Mouse (Mus musculus): ENCODE measurements around the gene Ncapd2. TPM values are rescaled to one million over a fixed set of nuclear protein-coding genes. Genes with fewer than 3 reads are reported as not detected.

Gene Ncapd2
- polyA plus RNA-seq, 1 experiment from 2014 or later = 142 TPM

GRCm38 (mm10) chr6:125210436-125210835 lies 18.9 kb upstream of the Ncapd2 start:
- Histone ChIP-seq H3K4me1 (no peaks in the 10 kb centered on the region), H3K9me3 (replicated peaks) (no peaks in the 10 kb centered on the region), H3K27me3 (peaks cover 17% of the 10 kb centered on the region), H3K27ac (no peak overlapping the region), H3K9ac (no peak overlapping the region), H3K4me2 (replicated peaks) (no peak overlapping the region), H3K4me3 (no peak overlapping the region), H3K36me3 (no peaks in the 10 kb centered on the region)
- WGBS = 80% methylated on average over 1 of the region's 1 CpGs
- ATAC-seq (ENCODE audit: low FRiP score) = no peak

GRCm38 (mm10) chr6:125197166-125197565 lies 5.7 kb upstream of the Ncapd2 start:
- H3K27me3 ChIP-seq = no peaks in the 10 kb centered on the region
- H3K4me2 ChIP-seq (replicated peaks) = no peak overlapping the region
- peaks cover 16% of the 10 kb centered on the region for H3K36me3 ChIP-seq
- peaks cover 11% of the 10 kb centered on the region for H3K4me1 ChIP-seq
- H3K9ac ChIP-seq = 0 out of 2 replicates have a peak overlapping the region, but pooled peaks have one; percentile 5
- WGBS = 85% methylated on average over 5 of the region's 5 CpGs
- no peak overlapping the region for H3K27ac ChIP-seq
- no peaks in the 10 kb centered on the region for H3K9me3 ChIP-seq (replicated peaks)
- H3K4me3 ChIP-seq = no peak overlapping the region
- ATAC-seq (ENCODE audit: low FRiP score) = no peak

GRCm38 (mm10) chr6:125196301-125196700 lies 4.8 kb upstream of the Ncapd2 start:
- peaks cover 16% of the 10 kb centered on the region for H3K36me3 ChIP-seq

GRCm38 (mm10) chr6:125195541-125196075 lies 4.1 kb upstream of the Ncapd2 start:
- H3K27me3 ChIP-seq = no peaks in the 10 kb centered on the region
- H3K4me3 ChIP-seq = no peak overlapping the region
- 36% methylated on average over 1 of the region's 1 CpGs for WGBS
- peaks cover 11% of the 10 kb centered on the region for H3K4me1 ChIP-seq
- H3K27ac ChIP-seq = no peak overlapping the region
- no peak overlapping the region for H3K9ac ChIP-seq
- H3K36me3 ChIP-seq = peaks cover 16% of the 10 kb centered on the region
- no peaks in the 10 kb centered on the region for H3K9me3 ChIP-seq (replicated peaks)
- no peak for ATAC-seq (ENCODE audit: low FRiP score)
- no peak overlapping the region for H3K4me2 ChIP-seq (replicated peaks)

More at GRCm38 (mm10) chr6:125196301-125196700, 4.8 kb upstream of the Ncapd2 start:
- Histone ChIP-seq H3K27me3 (no peaks in the 10 kb centered on the region), H3K4me3 (no peak overlapping the region), H3K9me3 (replicated peaks) (no peaks in the 10 kb centered on the region), H3K4me2 (replicated peaks) (no peak overlapping the region), H3K9ac (no peak overlapping the region), H3K27ac (no peak overlapping the region), H3K4me1 (peaks cover 11% of the 10 kb centered on the region)
- ATAC-seq (ENCODE audit: low FRiP score) = no peak
- 52% methylated on average over 3 of the region's 3 CpGs for WGBS

- Histone ChIP-seq H3K9ac (no peak overlapping the region), H3K27me3 (no peaks in the 10 kb centered on the region), H3K36me3 (peaks cover 24% of the 10 kb centered on the region), H3K4me2 (replicated peaks) (0 out of 2 replicates have a peak overlapping the region, but pooled peaks have one; percentile 66), H3K4me3 (no peak overlapping the region), H3K9me3 (replicated peaks) (no peaks in the 10 kb centered on the region), H3K27ac (no peak overlapping the region), H3K4me1 (peaks cover 14% of the 10 kb centered on the region)
- ATAC-seq (ENCODE audit: low FRiP score) = no peak
- WGBS = 82% methylated on average over 7 of the region's 7 CpGs
Measured at GRCm38 (mm10) chr6:125193390-125193789, 1.9 kb upstream of the Ncapd2 start.

GRCm38 (mm10) chr6:125192841-125193240 lies 1.3 kb upstream of the Ncapd2 start:
- Histone ChIP-seq H3K36me3 (peaks cover 30% of the 10 kb centered on the region), H3K9ac (peak overlapping the region; percentile 78), H3K4me3 (peak overlapping the region; percentile 64), H3K4me2 (replicated peaks) (peak overlapping the region; percentile 66), H3K4me1 (peaks cover 14% of the 10 kb centered on the region), H3K9me3 (replicated peaks) (no peaks in the 10 kb centered on the region), H3K27ac (peak overlapping the region; percentile 99; the same call in 1 of the 2 replicates), H3K27me3 (no peaks in the 10 kb centered on the region)
- WGBS = 41% methylated on average over 5 of the region's 5 CpGs
- no peak for ATAC-seq (ENCODE audit: low FRiP score)

- ATAC-seq (ENCODE audit: low FRiP score) = peak; percentile 96
- peak overlapping the region; percentile 64 for H3K4me3 ChIP-seq
- H3K9me3 ChIP-seq (replicated peaks) = no peaks in the 10 kb centered on the region
- H3K4me2 ChIP-seq (replicated peaks) = peak overlapping the region; percentile 66
- WGBS = under 1% methylated on average over 34 of the region's 34 CpGs
- peak overlapping the region; percentile 78 for H3K9ac ChIP-seq
- peak overlapping the region; percentile 99 for H3K27ac ChIP-seq
- peaks cover 36% of the 10 kb centered on the region for H3K36me3 ChIP-seq
- H3K4me1 ChIP-seq = peaks cover 14% of the 10 kb centered on the region
- no peaks in the 10 kb centered on the region for H3K27me3 ChIP-seq
Measured at GRCm38 (mm10) chr6:125192016-125192714, 664 bp upstream of the Ncapd2 start.

- Histone ChIP-seq H3K36me3 (peaks cover 50% of the 10 kb centered on the region), H3K27ac (peak overlapping the region; percentile 99), H3K27me3 (no peaks in the 10 kb centered on the region), H3K4me3 (peak overlapping the region; percentile 64), H3K9me3 (replicated peaks) (no peaks in the 10 kb centered on the region), H3K4me2 (replicated peaks) (peak overlapping the region; percentile 66), H3K4me1 (peaks cover 10% of the 10 kb centered on the region), H3K9ac (peak overlapping the region; percentile 74)
- ATAC-seq (ENCODE audit: low FRiP score) = no peak
Measured at GRCm38 (mm10) chr6:125190816-125191215, 685 bp downstream of the Ncapd2 start.

- Histone ChIP-seq H3K36me3 (peaks cover 78% of the 10 kb centered on the region), H3K9ac (no peak overlapping the region), H3K4me2 (replicated peaks) (no peak overlapping the region), H3K27me3 (no peaks in the 10 kb centered on the region), H3K27ac (no peak overlapping the region), H3K4me1 (peaks cover 3% of the 10 kb centered on the region; the same call in 1 of the 2 replicates), H3K9me3 (replicated peaks) (no peaks in the 10 kb centered on the region), H3K4me3 (no peak overlapping the region)
- no peak for ATAC-seq (ENCODE audit: low FRiP score)
- 95% methylated on average over 10 of the region's 10 CpGs for WGBS
Measured at GRCm38 (mm10) chr6:125186203-125186602, 5.3 kb downstream of the Ncapd2 start.

GRCm38 (mm10) chr6:125182133-125182532 lies 9.4 kb downstream of the Ncapd2 start:
- Histone ChIP-seq H3K36me3 (peaks cover 96% of the 10 kb centered on the region), H3K4me1 (no peaks in the 10 kb centered on the region), H3K9ac (no peak overlapping the region), H3K9me3 (replicated peaks) (no peaks in the 10 kb centered on the region), H3K27me3 (no peaks in the 10 kb centered on the region), H3K4me2 (replicated peaks) (no peak overlapping the region), H3K4me3 (no peak overlapping the region), H3K27ac (no peak overlapping the region)
- WGBS = 79% methylated on average over 5 of the region's 5 CpGs
- ATAC-seq (ENCODE audit: low FRiP score) = no peak

GRCm38 (mm10) chr6:125179601-125180000 lies 11.9 kb downstream of the Ncapd2 start:
- no peak for ATAC-seq (ENCODE audit: low FRiP score)
- H3K4me1 ChIP-seq = no peaks in the 10 kb centered on the region
- no peak overlapping the region for H3K9ac ChIP-seq
- no peak overlapping the region for H3K4me2 ChIP-seq (replicated peaks)
- H3K27ac ChIP-seq = no peak overlapping the region
- WGBS = 93% methylated on average over 7 of the region's 7 CpGs
- H3K36me3 ChIP-seq = peaks cover 96% of the 10 kb centered on the region
- H3K9me3 ChIP-seq (replicated peaks) = no peaks in the 10 kb centered on the region
- no peaks in the 10 kb centered on the region for H3K27me3 ChIP-seq
- no peak overlapping the region for H3K4me3 ChIP-seq

- no peak overlapping the region for H3K4me3 ChIP-seq
- H3K4me2 ChIP-seq (replicated peaks) = no peak overlapping the region
- no peaks in the 10 kb centered on the region for H3K9me3 ChIP-seq (replicated peaks)
- H3K9ac ChIP-seq = no peak overlapping the region
- ATAC-seq (ENCODE audit: low FRiP score) = no peak
- peaks cover 97% of the 10 kb centered on the region for H3K36me3 ChIP-seq
- H3K27ac ChIP-seq = no peak overlapping the region
- no peaks in the 10 kb centered on the region for H3K27me3 ChIP-seq
- 96% methylated on average over 5 of the region's 5 CpGs for WGBS
- H3K4me1 ChIP-seq = no peaks in the 10 kb centered on the region
Measured at GRCm38 (mm10) chr6:125175469-125175868, 16.0 kb downstream of the Ncapd2 start.

GRCm38 (mm10) chr6:125173256-125173655 lies 18.2 kb downstream of the Ncapd2 start:
- Histone ChIP-seq H3K4me3 (no peak overlapping the region), H3K9ac (no peak overlapping the region)
- 97% methylated on average over 7 of the region's 7 CpGs for WGBS

More at GRCm38 (mm10) chr6:125173256-125173655, 18.2 kb downstream of the Ncapd2 start:
- H3K4me1 ChIP-seq = no peaks in the 10 kb centered on the region
- no peaks in the 10 kb centered on the region for H3K27me3 ChIP-seq
- H3K36me3 ChIP-seq = peaks cover 100% of the 10 kb centered on the region
- ATAC-seq (ENCODE audit: low FRiP score) = no peak
- H3K27ac ChIP-seq = no peak overlapping the region
- H3K9me3 ChIP-seq (replicated peaks) = no peaks in the 10 kb centered on the region
- no peak overlapping the region for H3K4me2 ChIP-seq (replicated peaks)

All from hindbrain, embryonic 12.5 days (tissue).